Mouse (Mus musculus) heart, postnatal 14 days (tissue): ENCODE results near the gene Klk1b5. TPM values are rescaled to one million over a fixed set of nuclear protein-coding genes. Genes with fewer than 3 reads are reported as not detected.
"Not testable (repeated sequence)": the region's sequence is repeated elsewhere in the genome, so short reads cannot be mapped to it uniquely, and the experiment has no call there.

Experiments
- DNase-seq, 2 experiments: peaks; one replicate each; pipeline ENCODE4 v3.0.0; 2021 to 2022
- intact Hi-C: fragments of 180-260 bp; cut with DNase I; formaldehyde crosslinking; loops from one replicate; pipeline ENCODE4 v1.15.1; 2025
- long read RNA-seq, 2 experiments: library from polyadenylated mRNA; stranded (forward); transcript quantifications; one replicate each; pipeline ENCODE4 v2.0.0; 2021
- total RNA-seq, 2 experiments: library from RNA; stranded (reverse); gene quantifications; 2 replicates each; pipeline ENCODE4 v1.2.3; 2021

Klk1b5 gene
- total RNA-seq = not detected
- long read RNA-seq, experiment 1 = 0 reads
- long read RNA-seq, experiment 2 = 0 reads

DNA sequence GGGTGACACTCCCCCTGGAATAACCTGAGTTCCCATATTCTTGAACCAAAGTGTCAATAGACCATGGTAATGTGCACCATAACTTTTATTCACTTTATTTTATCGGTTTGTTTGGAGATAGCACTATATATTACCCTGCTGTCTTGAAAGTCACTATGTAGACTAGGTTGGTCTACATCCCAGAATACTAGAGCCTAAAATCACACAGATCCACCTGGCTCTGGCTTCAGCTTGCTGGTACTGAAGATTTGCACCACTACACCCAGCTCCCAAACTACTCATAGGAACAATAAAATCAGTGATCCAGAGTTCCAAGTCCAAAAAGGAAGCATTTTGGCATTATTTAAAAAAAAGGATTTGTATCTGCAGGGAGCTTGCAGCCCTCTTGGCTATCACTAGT is at the start of gene Klk1b5:
Klk1b5 (plus strand) TSS at position 301 of the 400 bp plus-strand sequence.
- intact Hi-C loops = no loop called here
- DNase-seq = no peak

DNA sequence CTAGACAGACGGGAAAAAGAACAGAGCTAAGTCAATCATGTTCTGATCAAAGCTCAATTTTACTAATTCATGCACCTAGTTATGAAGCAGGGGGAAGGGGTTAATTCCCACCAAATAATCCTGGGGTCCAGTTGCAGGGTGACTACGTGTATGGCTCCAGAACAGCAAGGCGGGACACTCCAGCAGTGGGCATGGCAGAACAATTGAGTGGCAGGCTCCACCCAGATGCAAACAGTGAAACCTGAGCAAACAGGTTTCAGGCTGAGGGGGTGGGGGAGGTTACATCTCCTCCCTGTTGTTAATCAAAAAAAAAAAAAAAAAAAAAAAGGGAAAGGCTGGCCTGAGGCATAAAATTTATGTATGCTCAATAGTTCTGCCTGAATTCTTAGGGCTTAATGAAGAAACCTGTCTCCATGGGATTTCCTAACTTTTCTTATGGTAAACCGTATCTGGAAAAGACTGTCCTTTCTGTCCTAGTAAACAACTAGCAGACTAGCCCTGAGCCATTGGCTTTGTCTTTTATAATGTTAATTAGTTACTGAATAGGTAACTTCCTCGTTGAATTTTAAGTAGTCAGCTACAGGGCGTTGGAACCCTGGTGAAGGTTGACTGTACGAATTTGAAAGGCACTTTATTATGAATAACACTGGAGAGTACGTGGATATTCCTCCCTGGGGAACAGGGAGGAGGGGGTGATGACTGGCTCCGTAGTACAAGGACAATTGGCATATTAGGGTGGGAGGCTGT is 36.3 kb upstream of the Klk1b5 start:
- intact Hi-C loops = no loop called here
- DNase-seq = no peak

DNA sequence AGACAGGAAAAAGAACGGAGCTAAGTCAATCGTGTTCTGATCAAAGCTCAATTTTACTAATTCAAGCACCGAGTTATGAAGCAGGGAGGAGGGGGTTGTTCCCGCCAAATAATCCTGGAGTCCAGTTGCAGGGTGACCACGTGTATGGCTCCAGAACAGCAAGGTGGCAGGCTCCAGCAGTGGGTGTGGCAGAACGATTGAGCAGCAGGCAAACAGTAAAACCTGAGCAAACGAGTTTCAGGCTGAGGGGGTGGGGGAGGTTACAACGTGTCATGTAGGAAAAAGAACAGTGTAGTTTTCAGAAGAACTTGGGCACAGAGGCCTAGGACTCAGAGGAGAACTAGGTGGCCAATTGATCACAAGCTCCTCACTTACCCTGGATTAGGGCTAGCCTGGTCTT is 29.2 kb upstream of the Klk1b5 start:
- intact Hi-C loops, DNase-seq: not testable (repeated sequence)

DNA sequence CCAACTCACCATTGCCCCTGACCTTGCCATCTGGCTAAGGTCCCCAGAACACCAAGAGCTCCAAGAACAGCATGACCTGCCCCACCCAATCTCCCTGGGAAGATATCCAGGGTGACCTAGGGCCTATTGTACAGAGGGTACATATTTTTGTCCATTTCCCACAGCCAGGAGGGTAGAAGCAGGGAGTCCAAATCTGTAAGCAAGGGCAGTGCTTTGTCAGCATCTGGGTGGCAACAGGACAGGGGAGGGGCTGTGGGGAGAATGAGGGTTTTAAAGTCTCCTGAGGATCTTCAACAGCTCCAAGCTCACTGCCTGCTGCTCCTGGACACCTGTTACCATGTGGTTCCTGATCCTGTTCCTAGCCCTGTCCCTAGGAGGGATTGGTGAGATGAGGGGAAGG is 27.8 kb upstream of the Klk1b5 start, which contains the start of gene Klk1b24:
Klk1b24 (plus strand) TSS at position 301 of the 400 bp plus-strand sequence.
- DNase-seq, intact Hi-C loops: not testable (repeated sequence)

DNA sequence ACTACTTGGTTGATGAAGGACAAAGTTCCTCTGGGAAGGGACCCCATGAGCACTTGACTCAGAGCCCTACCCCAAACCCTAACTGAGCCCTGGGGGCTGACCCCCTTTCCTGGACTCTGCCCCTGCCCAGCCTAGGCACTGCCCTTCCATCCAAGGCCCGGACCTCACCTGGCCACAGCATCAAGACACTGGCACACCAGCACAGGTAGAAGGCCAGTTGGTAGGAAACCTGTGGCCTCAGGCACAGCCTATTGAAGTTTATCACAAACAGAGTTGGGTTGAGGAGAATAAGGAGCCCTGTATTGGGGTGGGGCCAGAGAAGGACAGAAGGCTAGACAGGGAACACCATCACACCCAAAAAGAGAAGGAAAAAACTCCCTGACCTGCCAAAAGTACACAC is 22.3 kb upstream of the Klk1b5 start:
- intact Hi-C loops, DNase-seq: not testable (repeated sequence)

DNA sequence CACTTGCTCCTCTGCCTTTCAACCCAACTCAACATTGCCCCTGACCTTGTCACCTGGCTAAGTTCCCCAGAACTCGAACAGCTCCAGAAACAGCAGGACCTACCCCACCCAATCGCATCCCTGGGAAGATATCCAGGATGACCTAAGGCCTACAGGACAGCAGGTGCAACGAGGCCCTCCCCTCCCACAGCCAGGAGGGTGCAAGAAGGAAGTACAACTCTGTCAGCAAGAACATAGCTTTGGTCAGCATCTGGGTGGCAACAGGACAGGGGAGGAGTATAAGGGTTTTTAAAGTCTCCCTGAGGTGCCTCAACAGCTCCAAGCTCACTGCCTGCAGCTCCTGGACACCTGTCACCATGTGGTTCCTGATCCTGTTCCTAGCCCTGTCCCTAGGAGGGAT is 17.9 kb upstream of the Klk1b5 start, which contains the start of gene Klk1b3:
Klk1b3 (plus strand) TSS at position 301 of the 400 bp plus-strand sequence.
- intact Hi-C loops = no loop called here

DNA sequence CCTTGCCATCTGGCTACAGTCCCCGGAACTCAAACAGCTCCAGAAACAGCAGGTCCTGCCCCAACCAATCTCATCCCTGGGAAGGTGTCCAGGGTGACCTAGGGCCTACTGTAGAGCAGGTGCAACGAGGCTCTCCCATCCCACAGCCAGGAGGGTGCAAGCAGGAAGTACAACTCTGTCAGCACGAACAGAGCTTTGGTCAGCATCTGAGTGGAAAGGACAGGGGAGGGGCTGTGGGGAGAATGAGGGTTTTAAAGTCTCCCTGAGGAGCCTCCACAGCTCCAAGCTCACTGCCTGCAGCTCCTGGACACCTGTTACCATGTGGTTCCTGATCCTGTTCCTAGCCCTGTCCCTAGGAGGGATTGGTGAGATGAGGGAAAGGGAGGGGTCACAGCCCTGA is 8.6 kb upstream of the Klk1b5 start, which contains the start of gene Klk1b4:
Klk1b4 (plus strand) TSS at position 301 of the 400 bp plus-strand sequence.
- DNase-seq, intact Hi-C loops: not testable (repeated sequence)

More for the DNA sequence above, 17.9 kb upstream of the Klk1b5 start, which contains the start of gene Klk1b3:
- DNase-seq = no peak

DNA sequence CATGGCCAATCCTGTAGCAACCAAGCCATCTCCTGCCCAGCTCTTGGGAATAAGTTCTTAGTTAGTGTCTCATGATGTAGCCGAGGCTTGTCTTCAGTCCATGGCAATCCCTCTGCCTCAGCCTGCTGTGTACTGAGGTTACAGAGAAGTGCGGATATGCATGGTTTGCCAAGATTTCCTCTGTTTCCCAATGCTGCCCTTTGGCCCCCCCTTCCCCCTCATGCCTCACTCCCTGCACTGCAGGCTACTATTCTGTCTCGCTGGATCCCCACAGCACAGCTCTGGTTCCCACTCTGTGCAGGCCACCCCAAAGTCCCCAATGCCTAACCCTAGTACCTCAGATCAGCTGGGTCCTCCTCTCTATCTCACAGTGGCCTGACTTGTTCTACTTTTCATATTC is 7.4 kb upstream of the Klk1b5 start:
- intact Hi-C loops = no loop called here
- no peak for DNase-seq

DNA sequence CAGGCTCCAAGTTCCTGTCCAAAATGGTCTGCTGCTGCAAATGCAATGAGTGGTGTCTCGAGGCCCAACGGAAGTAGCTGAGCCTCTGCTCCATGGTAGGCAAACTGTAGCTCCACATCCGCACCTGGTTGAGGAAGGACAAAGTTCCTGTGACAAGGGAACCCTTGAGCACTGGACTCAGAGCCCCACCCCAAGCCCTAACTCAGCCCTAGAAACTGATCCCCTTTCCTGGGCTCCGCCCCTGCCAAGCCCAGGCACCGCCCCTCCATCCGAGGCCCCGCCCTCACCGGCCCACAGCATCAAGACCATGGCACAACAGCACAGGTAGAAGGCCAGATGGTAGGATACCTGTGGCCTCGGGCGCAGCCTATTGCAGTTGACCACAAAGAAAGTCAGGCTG is 5.9 kb downstream of the Klk1b5 start:
- intact Hi-C loops = not testable (repeated sequence)

DNA sequence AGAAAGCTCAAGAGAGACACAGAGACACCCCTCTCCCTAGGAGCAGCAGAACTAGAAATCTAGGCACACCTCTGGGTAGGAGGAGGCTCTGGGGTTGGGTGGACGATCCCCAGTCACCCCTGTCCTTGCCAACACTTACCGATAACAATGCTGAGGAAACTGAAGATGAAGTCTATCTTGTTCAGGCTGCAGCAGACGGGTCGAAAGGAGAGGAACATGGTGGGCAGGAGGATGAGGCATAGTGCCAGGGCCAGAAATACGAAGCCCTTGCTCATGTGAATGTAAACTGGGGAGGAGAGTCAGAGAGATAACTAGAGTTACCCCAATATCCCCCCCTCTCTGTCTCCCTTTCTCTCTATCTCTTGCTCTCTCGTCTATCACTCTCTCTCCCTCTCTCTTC is 6.6 kb downstream of the Klk1b5 start:
- intact Hi-C loops, DNase-seq: not testable (repeated sequence)

More for the DNA sequence above, 5.9 kb downstream of the Klk1b5 start:
- not testable (repeated sequence) for DNase-seq

DNA sequence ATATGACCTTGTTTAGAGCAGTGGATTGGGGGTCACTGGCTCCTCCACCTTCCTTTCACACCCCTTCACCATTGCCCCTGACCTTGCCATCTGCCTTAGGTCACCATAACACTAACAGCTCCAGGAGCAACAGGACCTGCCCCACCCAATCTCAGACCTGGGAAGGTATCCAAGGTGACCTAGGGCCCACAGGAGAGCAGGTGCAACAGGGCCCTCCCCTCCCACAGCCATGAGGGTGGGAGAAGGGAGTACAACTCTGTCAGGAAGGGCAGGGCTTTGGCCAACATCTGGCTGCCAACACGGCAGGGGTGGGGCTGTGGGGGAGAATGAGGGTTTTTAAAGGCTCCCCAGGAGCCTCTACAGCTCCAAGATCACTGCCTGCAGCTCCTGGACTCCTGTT is 9.3 kb downstream of the Klk1b5 start, which contains the start of gene Klk1:
Klk1 (plus strand) TSS at position 285 of the 400 bp plus-strand sequence.
- intact Hi-C loops = no loop called here

DNA sequence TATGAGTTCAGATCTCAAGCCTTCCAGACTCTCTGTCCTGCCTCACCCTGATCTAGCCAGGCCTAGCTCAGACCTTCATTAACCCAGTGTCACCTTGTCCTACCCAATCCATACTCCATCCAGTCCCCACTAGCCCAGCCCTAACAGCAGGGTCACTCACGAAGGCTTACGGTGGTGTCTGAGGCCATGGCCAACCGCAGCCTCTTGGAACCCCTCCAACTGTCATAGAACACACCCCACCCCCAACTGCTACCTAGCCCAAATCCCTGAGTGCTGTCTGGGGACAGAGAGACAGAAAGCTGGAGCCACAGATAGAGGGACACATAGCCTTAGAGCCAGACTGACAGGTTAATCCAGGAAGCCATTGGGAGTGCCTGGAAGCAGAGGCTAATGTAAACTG is 20.2 kb downstream of the Klk1b5 start, which contains the start of gene Gm36864:
Gm36864 (plus strand) TSS at position 269 of the 400 bp plus-strand sequence.
- intact Hi-C loops = no loop called here
- DNase-seq = no peak

More for the DNA sequence above, 9.3 kb downstream of the Klk1b5 start, which contains the start of gene Klk1:
- no peak for DNase-seq

DNA sequence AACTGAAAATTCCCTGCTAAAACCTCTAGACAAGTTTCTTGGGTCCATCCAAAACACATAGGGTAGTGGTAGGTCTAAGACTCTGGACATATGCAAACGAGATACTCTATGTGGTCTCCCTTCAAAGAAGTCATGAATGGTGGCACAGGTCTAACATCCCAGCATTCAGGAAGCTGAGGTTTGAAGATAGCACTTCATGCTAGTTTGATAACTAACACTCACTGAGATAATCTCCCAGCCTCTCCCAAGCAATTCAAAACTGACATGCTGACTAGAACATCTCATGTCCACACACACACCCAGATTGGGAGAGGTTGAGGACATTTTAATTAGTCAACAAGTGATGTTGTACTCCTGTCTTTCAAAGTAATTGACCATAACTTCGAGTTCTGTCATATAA is 24.2 kb downstream of the Klk1b5 start:
- no peak for DNase-seq
- intact Hi-C loops = no loop called here

DNA sequence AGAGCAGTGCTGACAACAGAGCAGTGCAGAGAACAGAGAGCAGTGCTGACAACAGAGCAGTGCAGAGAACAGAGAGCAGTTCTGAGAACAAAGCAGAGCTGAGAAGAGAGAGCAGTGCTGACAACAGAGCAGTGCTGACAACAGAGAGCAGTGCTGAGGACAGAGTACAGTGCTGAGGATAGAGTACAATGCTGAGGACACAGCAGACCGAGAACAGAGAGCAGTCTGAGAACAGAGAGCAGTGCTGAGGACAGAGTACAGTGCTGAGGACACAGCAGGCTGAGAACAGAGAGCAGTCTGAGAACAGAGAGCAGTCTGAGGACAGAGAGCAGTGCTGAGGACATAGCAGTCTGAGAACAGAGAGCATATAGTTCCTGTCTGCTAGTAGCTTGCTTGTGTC is 25.0 kb downstream of the Klk1b5 start:
- no peak for DNase-seq
- intact Hi-C loops = no loop called here

DNA sequence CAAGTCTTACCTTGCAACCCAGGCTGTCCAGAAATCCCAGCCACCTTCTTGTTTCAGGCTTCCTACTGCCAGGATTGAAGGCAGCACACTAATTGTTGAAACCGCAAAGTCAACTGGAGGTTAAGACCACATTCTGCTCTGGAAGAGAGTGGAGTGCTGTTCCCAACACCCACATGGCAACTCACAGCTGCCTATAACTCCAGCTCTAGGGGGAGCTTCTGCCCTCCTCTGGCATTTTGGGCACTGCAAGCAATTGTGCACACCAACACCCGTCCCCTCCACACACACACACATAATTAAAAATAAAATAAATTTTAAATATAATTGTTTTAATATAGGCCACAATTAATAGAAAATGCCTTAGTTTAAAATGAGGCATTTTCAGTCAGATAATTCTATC is 25.4 kb downstream of the Klk1b5 start:
- intact Hi-C loops = no loop called here

DNA sequence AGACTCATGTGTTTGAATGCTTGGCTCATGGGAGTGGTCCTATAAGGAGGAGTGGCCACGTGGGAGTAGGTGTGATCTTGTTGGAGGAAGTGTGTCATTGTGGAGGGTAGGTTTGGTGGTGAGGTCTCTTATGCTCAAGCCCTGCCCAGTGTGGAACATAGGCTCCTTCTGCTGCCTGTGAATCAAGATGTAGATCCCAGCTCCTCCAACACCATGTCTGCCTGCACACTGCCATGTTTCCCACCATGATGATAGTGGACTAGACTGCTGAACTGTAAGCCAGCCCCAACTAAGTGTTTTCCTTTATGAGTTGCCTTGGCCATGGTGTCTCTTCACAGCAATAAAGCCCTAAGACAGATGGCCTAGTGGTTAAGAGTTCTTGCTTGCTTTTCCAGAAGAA is 28.3 kb downstream of the Klk1b5 start:
- no peak for DNase-seq
- intact Hi-C loops = no loop called here

More for the DNA sequence above, 25.4 kb downstream of the Klk1b5 start:
- no peak for DNase-seq

DNA sequence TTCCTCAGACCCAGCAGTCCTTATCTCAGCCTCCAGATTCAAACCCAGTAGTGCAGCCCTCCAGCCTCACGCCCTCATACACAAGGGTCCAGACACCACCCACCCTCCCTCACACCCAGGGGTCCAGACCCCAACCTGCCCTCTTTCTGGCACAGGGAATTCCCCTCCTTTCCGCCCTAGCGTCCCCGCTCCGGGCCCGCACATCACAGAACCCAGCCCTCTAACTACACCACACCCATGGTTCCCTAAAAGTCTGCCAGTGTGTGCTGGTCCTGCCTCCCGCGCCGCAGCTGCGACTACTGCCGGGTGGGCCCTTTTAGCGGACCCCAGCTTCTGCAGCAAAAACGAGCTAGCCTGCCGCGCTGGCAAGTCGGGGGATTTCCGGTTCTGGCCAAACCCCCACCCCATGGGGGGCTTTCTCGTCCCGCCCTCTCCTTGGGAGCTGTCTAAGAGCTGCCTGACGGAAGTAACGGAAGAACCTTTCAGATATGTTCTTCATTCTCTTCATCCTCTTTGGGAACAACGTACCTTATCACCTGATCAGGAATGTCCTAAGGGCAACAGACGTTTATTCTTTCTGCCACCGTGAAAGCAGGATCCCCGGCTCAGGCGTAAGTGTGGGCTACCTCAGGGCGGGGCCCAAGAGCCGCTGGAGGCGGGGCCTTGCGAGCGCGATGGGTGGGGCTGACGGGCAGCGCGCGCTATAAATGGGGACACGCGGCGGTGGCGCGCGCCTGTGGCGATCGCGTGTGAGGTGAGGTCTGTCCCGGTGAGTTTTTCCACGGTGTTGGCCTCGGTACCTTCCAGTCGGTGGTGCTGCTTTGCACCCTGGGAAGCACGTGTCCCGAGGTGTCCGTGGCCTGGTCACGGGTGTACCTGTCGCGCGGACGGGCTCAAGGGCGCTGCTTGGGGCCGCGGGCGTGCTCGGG is 30.6 kb downstream of the Klk1b5 start, which contains the start of the genes 1700028J19Rik and 2410002F23Rik:
1700028J19Rik (minus strand) TSS at position 641 of the 929 bp plus-strand sequence.
2410002F23Rik (plus strand) TSS at position 668 of the 929 bp plus-strand sequence.
- intact Hi-C loops = no loop called here

DNA sequence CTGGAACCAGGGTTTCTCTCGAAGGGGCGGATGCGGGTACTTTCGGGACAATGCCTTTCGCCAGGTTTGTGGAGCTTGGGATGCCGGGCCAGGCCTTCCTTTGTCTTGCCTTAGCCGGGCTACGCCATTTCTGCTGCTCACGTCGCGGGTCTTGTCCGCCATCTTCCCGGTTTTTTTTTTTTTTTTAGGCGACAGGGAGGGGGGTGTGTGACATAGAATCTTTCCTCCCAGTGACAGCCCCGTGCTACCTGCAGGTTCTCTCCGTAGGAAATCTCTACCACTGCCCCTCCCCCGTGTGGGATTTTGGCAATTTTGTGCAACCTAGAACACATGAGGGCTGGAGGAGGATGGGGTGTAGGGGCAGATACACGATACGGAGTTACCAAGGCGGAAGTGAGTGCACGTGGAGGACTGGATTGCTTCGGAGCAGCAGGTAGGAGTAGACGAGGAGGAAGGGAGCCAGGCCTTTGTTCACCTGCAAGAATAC is 31.3 kb downstream of the Klk1b5 start:
- intact Hi-C loops = no loop called here
- DNase-seq = peak in 1 of 2 experiments; percentile 14

More for the DNA sequence above, 30.6 kb downstream of the Klk1b5 start, which contains the start of the genes 1700028J19Rik and 2410002F23Rik:
- DNase-seq = peak; percentile 93 to 96

DNA sequence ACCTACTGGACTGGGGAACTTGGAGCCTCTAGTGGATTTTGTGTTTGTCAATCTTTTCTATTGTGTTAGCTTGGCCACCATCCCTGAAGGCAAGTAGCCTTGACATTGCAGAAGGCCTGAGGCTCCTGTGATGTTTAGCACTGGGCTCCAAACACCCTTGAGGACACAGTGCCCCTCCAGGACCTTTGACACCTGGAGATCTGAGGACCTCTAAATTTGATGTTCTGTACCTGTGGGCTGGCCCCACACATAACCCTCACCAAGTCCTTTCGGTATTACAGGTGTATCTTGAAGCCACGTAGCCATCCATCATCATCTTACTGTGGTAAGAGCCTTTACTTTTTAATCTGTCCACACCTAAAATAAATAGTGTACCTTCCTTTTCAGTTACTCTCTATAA is 32.2 kb downstream of the Klk1b5 start:
- no peak for DNase-seq
- intact Hi-C loops = no loop called here

DNA sequence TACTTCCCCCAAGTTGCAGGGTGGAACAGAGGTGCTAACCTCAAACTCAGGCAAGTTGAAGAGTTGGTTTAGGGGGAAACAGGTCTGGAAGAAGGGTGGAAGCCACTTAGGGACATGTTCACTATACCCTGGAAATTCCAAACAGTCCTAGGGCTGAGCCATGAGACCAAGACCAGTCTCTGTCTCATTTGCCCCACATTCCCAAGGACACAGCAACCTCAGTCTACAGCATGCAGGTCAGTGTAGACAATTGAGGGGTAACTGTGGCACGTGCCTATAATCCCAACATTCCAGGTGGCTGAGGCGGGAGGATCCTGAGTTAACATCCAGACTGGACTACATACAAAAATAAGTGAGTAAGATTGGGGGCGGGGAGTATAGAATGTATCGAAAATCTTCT is 33.5 kb downstream of the Klk1b5 start:
- intact Hi-C loops = no loop called here
- no peak for DNase-seq
